Mouse (Mus musculus): ENCODE measurements at regions not wholly inside any gene's neighbourhood (a gene's known extent, or its start where the extent isn't known, plus 50 kb on each side); places are given as distances from the start of the nearest gene placed in this dataset.

DNA sequence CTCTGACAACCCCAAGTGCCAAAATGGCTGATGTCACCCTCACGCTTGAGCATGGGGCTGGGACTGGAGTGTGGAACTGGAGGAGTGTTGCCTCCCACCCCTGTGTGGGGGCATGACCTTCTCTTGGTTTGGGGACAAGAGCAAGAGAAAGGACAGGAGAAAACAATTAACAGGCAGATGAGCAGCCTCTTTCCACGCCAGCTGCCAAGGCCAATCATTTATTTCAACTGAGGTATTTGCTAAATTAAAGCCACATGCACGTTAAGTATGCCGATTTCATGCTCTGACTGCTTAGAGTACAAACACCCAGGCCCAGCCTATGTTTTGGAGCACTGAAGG, 119.3 kb upstream of the Prok2 start:
- TF ChIP-seq CTCF (IDR thresholded peaks at IDR 0.05; ENCODE audit: insufficient read depth, low read depth, low read length) (no peak), POLR2A (IDR thresholded peaks at IDR 0.05; ENCODE audit: insufficient read depth, low read depth, low read length) (no peak)

Data from olfactory bulb, adult 2 months (tissue).